Mouse (Mus musculus): ENCODE results near the gene Usp29.

DNA sequence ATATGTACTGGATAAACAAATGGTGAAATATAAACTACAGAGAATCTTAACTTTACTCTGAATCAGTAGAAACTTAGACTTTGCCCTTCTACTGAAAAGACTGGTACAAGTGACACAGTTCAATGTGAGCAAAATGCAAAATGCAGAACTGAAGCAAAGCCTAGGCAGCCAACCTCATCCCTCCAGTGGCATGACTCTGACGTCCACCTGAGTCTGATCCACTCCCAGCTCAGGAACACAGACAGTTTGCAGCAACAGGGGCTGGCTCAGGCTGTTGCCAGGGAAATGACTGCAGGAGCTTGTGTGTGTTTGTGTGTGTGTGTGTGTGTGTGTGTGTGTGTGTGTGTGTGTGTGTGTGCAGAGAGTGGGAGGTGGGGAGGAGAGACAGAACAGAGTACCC lies 147.8 kb downstream of the Usp29 start:
- TF ChIP-seq CTCF (IDR thresholded peaks at IDR 0.05; ENCODE audit: control insufficient read depth, insufficient read depth, insufficient read length) (no peak), MAX (IDR thresholded peaks at IDR 0.05) (no peak), CEBPB (IDR thresholded peaks at IDR 0.05; ENCODE audit: low read depth) (no peak), MYOG (IDR thresholded peaks at IDR 0.05; ENCODE audit: control insufficient read depth, extremely low read depth, insufficient read length) (no peak), USF1 (IDR thresholded peaks at IDR 0.05; ENCODE audit: low read depth) (no peak), MYOD1 (IDR thresholded peaks at IDR 0.05; ENCODE audit: control insufficient read depth, insufficient read length, low read depth) (no peak)
